Mouse (Mus musculus) liver, postnatal 0 days (tissue): Measurements from ENCODE around the gene Rpia. TPM values are rescaled to one million over a fixed set of nuclear protein-coding genes. Genes with fewer than 3 reads are reported as not detected.
A peak's percentile ranks its signal among the peaks of the same experiment; 100 is the strongest.

Experiments
- ATAC-seq: fragments of 200-750 bp; cut with Nextera tagmentation; 2 replicates; pipeline ENCODE4 v1.8.0; 2017; ENCODE audit warnings: mild to moderate bottlenecking, moderate library complexity
- DNase-seq: peaks from one replicate; pipeline ENCODE4 v3.0.0-alpha.2; 2016
- H3K27ac ChIP-seq: fragments of 300-500 bp; sonication (generic); 2 replicates; pipeline ENCODE4 v1.5.1; 2014; ENCODE audit warnings: antibody characterized with exemption, moderate library complexity, mild to moderate bottlenecking, low read depth
- H3K27me3 ChIP-seq: fragments of 300-500 bp; sonication (generic); 2 replicates; pipeline ENCODE4 v1.6.1; 2014; ENCODE audit warnings: low read length, control low read depth, mixed read lengths; ENCODE audit not compliant: insufficient read depth
- H3K36me3 ChIP-seq: fragments of 300-500 bp; sonication (generic); replicated peaks from 2 replicates; pipeline ENCODE4 v1.6.1; 2014; ENCODE audit warnings: mild to moderate bottlenecking, control low read depth, low read length, moderate library complexity, mixed read lengths; ENCODE audit not compliant: insufficient read depth
- H3K4me1 ChIP-seq: fragments of 300-500 bp; sonication (generic); 2 replicates; pipeline ENCODE4 v1.6.1; 2014; ENCODE audit warnings: antibody characterized with exemption, mild to moderate bottlenecking, control low read depth; ENCODE audit not compliant: insufficient read depth
- H3K4me2 ChIP-seq: fragments of 300-500 bp; sonication (generic); 2 replicates; pipeline ENCODE4 v1.6.1; 2014; ENCODE audit warnings: low read depth, mild to moderate bottlenecking, low read length, moderate library complexity, mixed read lengths
- H3K4me3 ChIP-seq: fragments of 300-500 bp; sonication (generic); 2 replicates; pipeline ENCODE4 v1.5.1; 2014; ENCODE audit warnings: low read depth, low read length
- H3K9ac ChIP-seq: fragments of 300-500 bp; sonication (generic); replicated peaks from 2 replicates; pipeline ENCODE4 v1.6.1; 2014; ENCODE audit warnings: mild to moderate bottlenecking, moderate library complexity
- H3K9me3 ChIP-seq: fragments of 300-500 bp; sonication (generic); 2 replicates; pipeline ENCODE4 v1.6.1; 2016; ENCODE audit warnings: mild to moderate bottlenecking, control low read depth, low read length, mixed read lengths
- CTCF ChIP-seq: sonication (generic); IDR thresholded peaks from 2 replicates; pipeline ENCODE4 v1.5.1; 2016; ENCODE audit warnings: antibody characterized with exemption, low read depth
- EP300 ChIP-seq: IDR thresholded peaks from 2 replicates; pipeline ENCODE4 v1.6.1; 2016; ENCODE audit warnings: antibody characterized with exemption, low read depth, mild to moderate bottlenecking
- WGBS: fragments of 180-500 bp; shearing (Covaris S2); extraction: QIAGEN DNeasy Blood & Tissue Kit; methylation state at CpG from one replicate; pipeline ENCODE4 v1.1.7; 2014; ENCODE audit not compliant: insufficient replicate concordance; 5-methylcytosine and 5-hydroxymethylcytosine counted together
- polyA plus RNA-seq: library from polyadenylated mRNA; unstranded; fragments of >200 nt; fragmentation: Nextera tagmentation; extraction: Ambion mirVana; gene quantifications from 2 replicates; pipeline ENCODE4 v1.2.1, GENCODE M21; 2015

Rpia gene
- polyA plus RNA-seq, 1 experiment from 2014 or later: 1.9 TPM

DNA sequence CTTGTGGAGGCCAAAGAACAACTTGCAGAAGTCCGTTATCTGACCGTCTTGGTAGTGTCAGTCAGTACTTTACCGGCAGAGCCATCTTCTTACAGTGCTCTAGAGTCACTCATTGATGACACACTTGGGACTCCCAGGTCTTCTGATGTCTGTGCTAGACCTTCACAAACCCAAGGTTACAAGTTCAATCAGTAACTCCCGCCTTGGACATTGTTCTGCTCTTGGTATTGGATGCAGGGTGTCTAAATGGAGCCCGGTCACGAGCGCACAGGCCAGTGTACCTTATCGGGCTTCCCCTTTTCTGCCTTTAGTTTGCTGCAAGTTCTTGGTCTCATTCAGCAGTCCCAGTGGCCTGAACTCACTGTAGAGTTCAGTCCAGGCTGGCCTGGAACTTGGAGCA lies 612 bp upstream of the Rpia start:
- peak; percentile 3; the same call in 1 of the 2 replicates for ATAC-seq
- Histone ChIP-seq H3K9ac (peak overlapping the region; percentile 64), H3K27me3 (no peaks in the 10 kb centered on the region), H3K27ac (peak overlapping the region; percentile 89), H3K4me3 (peak overlapping the region; percentile 74), H3K9me3 (no peaks in the 10 kb centered on the region), H3K4me2 (peak overlapping the region; percentile 95), H3K36me3 (no peaks in the 10 kb centered on the region; the same call in none of the 2 replicates), H3K4me1 (peaks cover 47% of the 10 kb centered on the region)
- peak; percentile 55 for DNase-seq
- WGBS: 13% methylated on average over 8 of the region's 8 CpGs
- TF ChIP-seq CTCF: no peak
- no peak for TF ChIP-seq EP300

DNA sequence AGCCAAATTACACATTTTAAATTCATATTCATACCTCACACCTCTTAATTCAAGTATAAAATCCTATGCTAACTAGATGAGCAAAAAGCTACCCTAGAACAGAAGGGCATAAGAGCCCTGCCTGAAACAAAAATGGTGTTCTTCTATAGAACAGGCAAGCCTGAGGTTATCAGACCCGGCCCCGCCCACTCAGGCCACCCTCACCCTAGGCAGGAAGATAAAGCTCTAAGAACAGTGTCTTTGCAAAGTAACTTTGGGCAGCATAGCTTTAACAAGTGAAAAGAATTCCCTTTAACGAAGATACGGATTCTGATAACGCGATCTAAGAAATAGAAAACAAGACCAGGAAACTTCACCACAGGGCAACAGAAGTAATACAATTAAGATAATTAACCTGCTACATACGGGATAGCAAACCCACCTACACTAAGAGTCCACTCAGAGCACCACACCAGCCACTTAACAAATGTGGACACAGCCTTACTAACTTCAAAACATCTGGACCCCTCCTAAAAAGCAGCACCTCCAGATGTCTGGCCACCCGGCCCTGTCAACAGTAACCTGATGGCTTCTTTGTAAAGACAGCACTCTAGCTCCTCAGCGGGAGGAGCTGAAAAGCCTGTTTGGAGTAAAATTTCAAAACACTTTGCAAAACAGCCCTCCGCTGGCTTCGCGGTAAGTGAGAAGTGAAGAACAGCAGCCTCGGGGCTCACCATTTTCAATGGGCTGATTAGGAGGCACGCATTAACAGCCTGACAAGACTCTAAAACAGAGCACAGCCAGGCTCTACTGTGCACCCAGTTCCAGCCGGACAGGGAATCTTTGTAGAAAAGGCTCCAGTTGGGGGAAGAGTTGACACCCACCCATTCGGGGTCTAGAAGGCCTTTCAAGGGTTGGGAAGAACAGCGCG lies 925 bp downstream of the Rpia start:
- WGBS: 2% methylated on average over 18 of the region's 18 CpGs
- peak overlapping the region; percentile 74 for H3K4me3 ChIP-seq
- H3K9me3 ChIP-seq: no peaks in the 10 kb centered on the region
- H3K36me3 ChIP-seq: no peaks in the 10 kb centered on the region; the same call in none of the 2 replicates
- DNase-seq: peak; percentile 74
- H3K27ac ChIP-seq: peak overlapping the region; percentile 89
- peak; percentile 12 for ATAC-seq
- H3K4me2 ChIP-seq: peak overlapping the region; percentile 95
- peak overlapping the region; percentile 74 for H3K9ac ChIP-seq
- TF ChIP-seq CTCF: no peak
- no peak for TF ChIP-seq EP300
- peaks cover 54% of the 10 kb centered on the region for H3K4me1 ChIP-seq
- no peaks in the 10 kb centered on the region for H3K27me3 ChIP-seq

DNA sequence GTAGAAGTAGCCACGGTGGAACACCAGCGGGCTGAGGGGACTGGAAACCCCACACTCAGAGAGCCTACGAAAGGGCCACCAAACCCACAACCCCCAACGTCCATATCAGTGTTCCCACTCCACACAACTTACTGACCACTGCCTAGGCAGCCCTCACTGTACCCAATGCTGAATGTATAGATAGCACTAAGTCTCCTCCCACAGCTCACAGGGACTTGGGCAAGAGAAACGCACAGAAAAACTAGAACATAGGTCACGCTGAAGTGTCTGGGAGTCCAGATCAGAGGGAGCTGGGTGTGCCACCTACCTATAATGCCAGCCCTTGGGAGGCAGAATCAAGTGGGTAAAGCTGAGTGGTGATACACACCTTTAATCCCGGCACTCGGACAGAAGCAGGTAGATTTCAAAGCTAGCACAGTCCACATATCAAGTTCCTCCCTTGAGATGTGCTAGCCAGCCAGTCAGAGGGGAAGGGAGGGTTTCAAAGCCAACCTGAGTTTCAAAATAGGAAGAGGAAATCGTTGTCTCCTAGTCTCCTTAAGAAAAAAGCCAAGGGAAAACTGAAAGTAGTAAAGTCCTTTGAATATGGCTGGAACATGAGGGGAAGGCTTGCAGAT lies 1.9 kb downstream of the Rpia start:
- Histone ChIP-seq H3K4me3 (peak overlapping the region; percentile 74), H3K36me3 (peaks cover 3% of the 10 kb centered on the region), H3K9ac (peak overlapping the region; percentile 74), H3K4me1 (peaks cover 54% of the 10 kb centered on the region), H3K27me3 (no peaks in the 10 kb centered on the region), H3K9me3 (no peaks in the 10 kb centered on the region), H3K27ac (peak overlapping the region; percentile 89), H3K4me2 (peak overlapping the region; percentile 95)
- peak; percentile 36 for DNase-seq
- TF ChIP-seq EP300: no peak
- TF ChIP-seq CTCF: no peak
- ATAC-seq: no peak
- 31% methylated on average over 9 of the region's 9 CpGs for WGBS

DNA sequence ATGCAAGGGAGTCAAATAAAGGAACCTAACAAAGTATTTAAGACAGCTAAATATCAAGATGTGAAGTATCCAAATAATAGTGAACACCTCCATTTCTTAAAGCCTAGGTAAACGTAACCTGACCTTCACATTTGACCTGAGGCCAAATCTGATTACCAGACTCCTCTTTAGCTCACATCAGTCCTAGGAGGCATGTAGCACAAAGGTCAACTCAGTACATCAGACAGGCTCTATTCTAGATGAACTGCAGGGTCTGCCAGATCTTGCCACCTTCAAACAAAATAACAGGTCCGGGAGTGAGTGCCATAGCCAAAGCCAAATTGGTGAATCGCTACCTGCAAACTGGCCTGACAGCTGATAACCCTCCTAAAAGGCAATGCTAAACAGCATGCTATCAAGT lies 2.9 kb downstream of the Rpia start:
- Histone ChIP-seq H3K27ac (peak overlapping the region; percentile 89; the same call in 1 of the 2 replicates), H3K4me2 (peak overlapping the region; percentile 95), H3K9me3 (no peaks in the 10 kb centered on the region), H3K27me3 (no peaks in the 10 kb centered on the region), H3K9ac (no peak overlapping the region), H3K36me3 (peaks cover 10% of the 10 kb centered on the region), H3K4me1 (peaks cover 54% of the 10 kb centered on the region), H3K4me3 (peak overlapping the region; percentile 74; the same call in 1 of the 2 replicates)
- 72% methylated on average over 3 of the region's 3 CpGs for WGBS
- no peak for ATAC-seq
- no peak for DNase-seq
- TF ChIP-seq EP300 (no peak), CTCF (no peak)

DNA sequence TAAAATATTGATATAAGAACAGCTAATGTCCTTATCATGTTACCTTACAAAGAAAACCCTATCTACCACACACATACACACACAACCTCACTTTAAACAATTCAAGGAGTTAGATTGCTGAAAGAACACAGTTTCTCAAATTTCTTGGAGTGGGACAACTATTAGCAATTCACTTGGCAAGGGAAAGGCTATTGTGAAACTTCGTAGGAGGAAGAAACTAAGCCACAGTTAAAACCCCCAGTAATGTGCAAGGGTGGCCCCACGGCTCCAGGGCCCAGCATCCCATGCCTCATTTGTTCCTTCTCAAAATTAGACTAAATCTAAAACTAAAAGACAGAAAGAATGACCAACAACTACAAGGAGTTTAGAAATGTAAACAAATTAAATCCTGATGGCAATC lies 4.5 kb downstream of the Rpia start:
- Histone ChIP-seq H3K4me1 (peaks cover 44% of the 10 kb centered on the region), H3K27me3 (no peaks in the 10 kb centered on the region), H3K36me3 (peaks cover 20% of the 10 kb centered on the region), H3K4me3 (no peak overlapping the region), H3K27ac (no peak overlapping the region; the same call in 1 of the 2 replicates), H3K4me2 (peak overlapping the region; percentile 38), H3K9ac (no peak overlapping the region), H3K9me3 (no peaks in the 10 kb centered on the region)
- DNase-seq (no peak), ATAC-seq (no peak)
- no peak for TF ChIP-seq CTCF
- no peak for TF ChIP-seq EP300
- 29% methylated on average over 2 of the region's 2 CpGs for WGBS

DNA sequence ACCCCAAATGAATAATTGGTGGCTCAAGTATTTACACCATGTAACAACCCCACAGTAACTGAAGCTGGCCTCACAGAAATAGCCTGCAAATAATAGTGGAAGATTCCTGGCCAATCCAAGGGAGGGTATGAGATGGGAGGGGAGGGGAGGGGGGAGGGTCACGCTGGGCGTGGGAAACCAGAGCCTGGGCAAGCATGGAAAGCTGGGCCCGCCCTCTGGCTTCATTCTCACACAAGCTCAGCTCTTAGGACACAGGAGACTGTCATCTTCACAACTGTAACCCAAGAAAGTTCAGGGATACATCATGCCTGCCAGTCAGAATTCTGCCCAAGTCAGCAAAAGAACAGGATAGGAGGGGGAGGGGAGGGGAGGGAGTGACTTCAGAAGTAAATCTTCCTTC lies 6.2 kb downstream of the Rpia start:
- Histone ChIP-seq H3K27ac (no peak overlapping the region), H3K9me3 (no peaks in the 10 kb centered on the region), H3K36me3 (peaks cover 21% of the 10 kb centered on the region), H3K9ac (no peak overlapping the region), H3K27me3 (no peaks in the 10 kb centered on the region), H3K4me2 (no peak overlapping the region), H3K4me1 (peaks cover 37% of the 10 kb centered on the region), H3K4me3 (no peak overlapping the region)
- WGBS: 76% methylated on average over 3 of the region's 3 CpGs
- TF ChIP-seq EP300 (no peak), CTCF (no peak)
- DNase-seq: no peak
- no peak for ATAC-seq
